Mouse (Mus musculus) forebrain, embryonic 12.5 days (tissue): ENCODE data around the gene Gm11444. TPM values are rescaled to one million over a fixed set of nuclear protein-coding genes. Genes with fewer than 3 reads are reported as not detected.

ENCODE experiments used
- ATAC-seq: fragments of 200-750 bp; cut with Nextera tagmentation; 2 replicates; pipeline ENCODE4 v1.8.0; 2017; ENCODE audit warnings: moderate TSS enrichment; ENCODE audit not compliant: low FRiP score
- H3K27ac ChIP-seq: fragments of 300-500 bp; sonication (generic); 2 replicates; pipeline ENCODE4 v1.5.1; 2016; ENCODE audit warnings: mild to moderate bottlenecking
- H3K27me3 ChIP-seq: fragments of 300-500 bp; sonication (generic); 2 replicates; pipeline ENCODE4 v1.6.1; 2016; ENCODE audit warnings: mild to moderate bottlenecking
- H3K36me3 ChIP-seq: fragments of 300-500 bp; sonication (generic); replicated peaks from 2 replicates; pipeline ENCODE4 v1.6.1; 2016; ENCODE audit warnings: mild to moderate bottlenecking
- H3K4me1 ChIP-seq: fragments of 300-500 bp; sonication (generic); 2 replicates; pipeline ENCODE4 v1.6.1; 2016
- H3K4me2 ChIP-seq: fragments of 300-500 bp; sonication (generic); 2 replicates; pipeline ENCODE4 v1.6.1; 2016; ENCODE audit warnings: mild to moderate bottlenecking, moderate library complexity
- H3K4me3 ChIP-seq: fragments of 300-500 bp; sonication (generic); replicated peaks from 2 replicates; pipeline ENCODE4 v1.5.1; 2016; ENCODE audit warnings: mild to moderate bottlenecking
- H3K9ac ChIP-seq: fragments of 300-500 bp; sonication (generic); 2 replicates; pipeline ENCODE4 v1.6.1; 2016; ENCODE audit warnings: mild to moderate bottlenecking
- H3K9me3 ChIP-seq: fragments of 300-500 bp; sonication (generic); 2 replicates; pipeline ENCODE4 v1.6.1; 2016
- WGBS: fragments of 180-500 bp; shearing (Covaris S2); methylation state at CpG from one replicate; pipeline ENCODE4 v1.1.7; 2016; 5-methylcytosine and 5-hydroxymethylcytosine counted together
- polyA plus RNA-seq: library from polyadenylated mRNA; unstranded; fragments of >200 nt; fragmentation: Nextera tagmentation; extraction: Ambion mirVana; gene quantifications from 2 replicates; pipeline ENCODE4 v1.2.1, GENCODE M21; 2016

Gm11444 gene
- polyA plus RNA-seq = not detected in 2 replicates

DNA sequence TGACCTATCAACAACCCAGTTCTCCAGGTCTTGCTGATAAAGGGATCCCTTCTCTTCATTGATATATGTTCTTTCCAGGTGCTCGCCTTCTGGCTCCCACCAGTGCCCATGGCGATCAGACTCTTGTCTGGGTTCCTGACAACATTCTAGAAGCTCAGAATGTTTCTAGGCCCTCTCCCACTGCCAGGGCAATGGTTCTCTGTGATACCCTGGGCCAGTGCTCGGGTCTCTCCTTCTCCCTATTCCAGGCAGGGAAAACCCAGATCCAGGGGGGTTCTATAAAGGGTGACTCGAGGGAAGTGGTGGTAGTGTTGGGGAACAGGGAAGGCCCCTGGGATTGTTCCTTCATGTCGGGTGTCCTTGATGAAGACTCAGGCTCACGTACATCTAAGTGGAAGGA, at the start of gene Gm11444:
Gene Gm11444, minus strand, starts transcription at position 101 of the 400 bp plus-strand sequence.
- Histone ChIP-seq H3K4me1 (no peaks in the 10 kb centered on the region), H3K27ac (no peak within 1 kb of the TSS), H3K9ac (no peak within 1 kb of the TSS), H3K36me3 (no peaks in the 10 kb centered on the region), H3K4me2 (peak within 1 kb of the TSS; percentile 48; the same call in 1 of the 2 replicates), H3K9me3 (no peaks in the 10 kb centered on the region), H3K4me3 (no peak within 1 kb of the TSS), H3K27me3 (peaks cover 45% of the 10 kb centered on the region)
- 84% methylated on average over 6 of the region's 6 CpGs for WGBS
- no peak for ATAC-seq

- Histone ChIP-seq H3K36me3 (no peaks in the 10 kb centered on the region), H3K9me3 (no peaks in the 10 kb centered on the region), H3K27me3 (peaks cover 99% of the 10 kb centered on the region), H3K27ac (no peak overlapping the region), H3K4me1 (peaks cover 9% of the 10 kb centered on the region), H3K9ac (no peak overlapping the region), H3K4me3 (no peak overlapping the region), H3K4me2 (no peak overlapping the region)
- WGBS = 22% methylated on average over 13 of the region's 13 CpGs
- ATAC-seq = no peak
These were observed 46.3 kb upstream of the Gm11444 start for GRCm38 (mm10) chr11:85896335-85896985.

DNA sequence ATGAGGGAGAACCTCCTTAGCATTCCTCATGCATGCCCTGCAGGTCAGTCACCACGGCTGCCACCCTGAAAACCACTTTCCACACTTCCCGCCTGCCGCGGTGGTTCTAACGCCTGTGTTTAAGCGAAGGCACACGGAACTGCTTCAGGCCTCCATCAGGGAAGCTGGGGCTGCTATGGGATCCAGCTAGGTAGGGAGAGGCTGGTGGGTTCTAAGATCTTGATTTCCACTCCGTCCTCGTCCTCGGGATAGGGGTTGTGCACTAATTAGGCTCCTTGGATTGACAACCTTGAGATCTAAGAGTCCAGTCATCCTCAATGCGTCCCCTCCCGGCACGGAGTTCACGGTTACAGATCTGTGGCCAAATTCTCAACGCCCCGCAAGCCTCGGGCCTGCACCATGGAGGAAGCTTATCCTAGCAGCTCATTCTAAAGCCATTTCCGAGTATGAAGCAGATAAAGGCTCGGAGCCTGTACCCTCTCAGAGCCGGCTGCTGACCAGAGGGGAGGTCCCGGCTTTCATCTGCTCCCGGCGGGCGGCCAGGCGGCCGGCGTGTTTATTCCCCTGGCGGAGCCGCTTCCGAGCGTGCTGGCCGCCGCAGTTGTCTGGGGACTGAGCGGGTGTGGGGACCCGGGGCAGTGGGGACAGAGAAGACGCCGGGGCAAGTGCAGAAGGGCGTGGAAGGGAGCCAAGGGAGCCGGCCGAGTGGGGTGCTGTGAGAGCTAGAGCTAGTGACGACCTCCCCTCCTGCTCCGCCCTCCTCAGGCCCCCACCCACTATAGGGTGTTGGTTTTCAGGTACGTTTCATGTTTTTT, 44.8 kb upstream of the Gm11444 start:
- Histone ChIP-seq H3K4me2 (peak overlapping the region; percentile 51), H3K9me3 (no peaks in the 10 kb centered on the region), H3K4me3 (peak overlapping the region; percentile 26), H3K27me3 (peaks cover 100% of the 10 kb centered on the region), H3K9ac (peak overlapping the region; percentile 12; the same call in 1 of the 2 replicates), H3K27ac (no peak overlapping the region), H3K4me1 (peaks cover 16% of the 10 kb centered on the region), H3K36me3 (no peaks in the 10 kb centered on the region)
- under 1% methylated on average over 43 of the region's 43 CpGs for WGBS
- ATAC-seq = no peak

DNA sequence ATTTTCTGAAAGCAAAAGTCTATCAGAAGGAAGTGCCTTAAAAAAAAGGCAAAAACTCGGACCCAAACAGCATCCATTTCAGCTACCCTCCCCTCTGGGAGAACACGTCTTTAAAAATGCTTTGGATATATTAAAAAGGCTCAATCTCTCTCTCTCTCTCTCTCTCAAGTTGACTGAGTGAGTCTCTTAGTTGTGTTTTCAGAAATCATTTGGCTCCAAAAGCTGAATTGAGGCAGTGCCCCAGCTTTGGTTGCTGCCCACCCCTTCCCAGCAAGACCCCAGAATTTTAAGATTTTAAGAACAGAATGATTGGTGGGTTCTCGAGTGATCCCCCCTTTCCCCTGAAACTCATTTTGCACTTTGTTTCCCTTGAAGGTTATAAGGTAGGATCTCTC, 44.0 kb upstream of the Gm11444 start:
- no peak for ATAC-seq
- Histone ChIP-seq H3K27ac (no peak overlapping the region), H3K9me3 (no peaks in the 10 kb centered on the region), H3K4me2 (no peak overlapping the region), H3K4me3 (no peak overlapping the region), H3K9ac (no peak overlapping the region), H3K36me3 (no peaks in the 10 kb centered on the region), H3K27me3 (peaks cover 100% of the 10 kb centered on the region), H3K4me1 (peaks cover 20% of the 10 kb centered on the region)
- WGBS = 5% methylated on average over 3 of the region's 3 CpGs

- H3K4me1 ChIP-seq = peaks cover 21% of the 10 kb centered on the region
These were observed 43.4 kb upstream of the Gm11444 start for GRCm38 (mm10) chr11:85893400-85894135.

GRCm38 (mm10) chr11:85892771-85893170, 42.6 kb upstream of the Gm11444 start:
- peaks cover 99% of the 10 kb centered on the region for H3K27me3 ChIP-seq
- no peak overlapping the region for H3K4me3 ChIP-seq
- 2% methylated on average over 6 of the region's 6 CpGs for WGBS
- H3K9me3 ChIP-seq = no peaks in the 10 kb centered on the region
- H3K4me2 ChIP-seq = no peak overlapping the region
- H3K9ac ChIP-seq = no peak overlapping the region
- peaks cover 26% of the 10 kb centered on the region for H3K4me1 ChIP-seq
- ATAC-seq = no peak
- no peak overlapping the region for H3K27ac ChIP-seq
- no peaks in the 10 kb centered on the region for H3K36me3 ChIP-seq

More at GRCm38 (mm10) chr11:85893400-85894135, 43.4 kb upstream of the Gm11444 start:
- Histone ChIP-seq H3K27ac (no peak overlapping the region), H3K4me3 (no peak overlapping the region), H3K9ac (no peak overlapping the region), H3K36me3 (no peaks in the 10 kb centered on the region), H3K4me2 (no peak overlapping the region), H3K27me3 (peaks cover 100% of the 10 kb centered on the region), H3K9me3 (no peaks in the 10 kb centered on the region)
- ATAC-seq = no peak
- WGBS = 1% methylated on average over 13 of the region's 13 CpGs

DNA sequence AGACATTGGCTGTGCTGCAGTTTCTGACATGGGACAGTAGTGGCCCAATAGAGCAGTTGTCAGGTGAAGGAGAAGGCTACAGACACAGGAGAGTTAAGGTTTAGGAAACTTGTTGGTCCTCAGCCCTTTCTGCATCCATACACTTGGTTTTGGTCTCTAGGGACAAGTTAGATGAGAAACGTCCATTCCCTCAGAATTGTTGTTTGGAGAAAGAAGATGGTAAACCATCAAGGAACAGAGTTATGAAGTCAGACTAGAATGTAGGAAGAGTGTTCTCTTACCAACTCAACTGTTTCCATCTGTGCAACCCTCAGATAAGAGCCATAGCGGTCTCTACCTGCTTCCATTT, 41.5 kb upstream of the Gm11444 start:
- Histone ChIP-seq H3K27me3 (peaks cover 91% of the 10 kb centered on the region), H3K9ac (no peak overlapping the region), H3K9me3 (no peaks in the 10 kb centered on the region), H3K4me2 (no peak overlapping the region), H3K4me1 (peaks cover 26% of the 10 kb centered on the region), H3K36me3 (no peaks in the 10 kb centered on the region), H3K27ac (no peak overlapping the region), H3K4me3 (no peak overlapping the region)
- WGBS = 2% methylated on average over 2 of the region's 2 CpGs
- no peak for ATAC-seq

DNA sequence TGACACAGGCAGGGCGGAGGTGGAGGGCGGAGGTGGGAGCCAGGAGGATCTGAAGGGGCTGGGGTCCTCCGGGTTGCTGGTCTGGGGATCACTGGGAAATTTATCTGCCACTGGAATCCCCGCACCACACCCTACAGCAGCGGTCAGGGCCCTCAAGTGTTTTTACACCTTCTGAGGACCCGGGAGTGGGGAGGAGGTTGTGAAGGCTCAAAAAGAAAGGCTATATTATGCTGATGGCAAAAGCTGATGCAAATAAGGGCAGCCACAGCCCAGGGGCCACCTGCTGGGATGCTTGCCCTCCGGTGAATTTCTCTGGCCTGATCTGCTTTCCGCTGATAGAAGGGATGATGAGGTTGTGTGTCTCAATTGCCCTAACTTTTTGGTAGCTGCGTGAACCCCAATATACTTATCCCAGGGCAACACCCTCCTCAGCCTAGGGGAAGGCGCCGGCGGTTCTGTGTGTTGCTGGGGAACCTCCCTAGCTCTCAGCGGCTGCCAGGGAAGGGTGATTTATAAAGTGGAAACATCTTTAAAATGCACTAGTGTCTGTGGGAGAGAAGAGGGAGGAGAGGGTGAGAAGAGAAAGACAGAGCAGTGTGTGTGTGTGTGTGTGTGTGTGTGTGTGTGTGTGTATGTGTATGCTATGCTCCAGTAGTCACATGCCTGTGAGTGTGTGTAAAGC, 41.0 kb upstream of the Gm11444 start:
- H3K9me3 ChIP-seq = no peaks in the 10 kb centered on the region

GRCm38 (mm10) chr11:85890563-85890845, 40.4 kb upstream of the Gm11444 start:
- no peaks in the 10 kb centered on the region for H3K36me3 ChIP-seq
- ATAC-seq = no peak
- H3K4me1 ChIP-seq = peaks cover 31% of the 10 kb centered on the region
- 0% methylated on average over 13 of the region's 13 CpGs for WGBS
- H3K4me3 ChIP-seq = no peak overlapping the region
- no peaks in the 10 kb centered on the region for H3K9me3 ChIP-seq
- peaks cover 91% of the 10 kb centered on the region for H3K27me3 ChIP-seq
- no peak overlapping the region for H3K27ac ChIP-seq
- no peak overlapping the region for H3K9ac ChIP-seq
- H3K4me2 ChIP-seq = no peak overlapping the region

More for the DNA sequence above, 41.0 kb upstream of the Gm11444 start:
- H3K36me3 ChIP-seq = no peaks in the 10 kb centered on the region
- ATAC-seq = no peak
- no peak overlapping the region for H3K9ac ChIP-seq
- no peak overlapping the region for H3K4me2 ChIP-seq
- H3K27me3 ChIP-seq = peaks cover 91% of the 10 kb centered on the region
- H3K4me3 ChIP-seq = no peak overlapping the region
- no peak overlapping the region for H3K27ac ChIP-seq
- WGBS = 0% methylated on average over 13 of the region's 13 CpGs
- H3K4me1 ChIP-seq = peaks cover 29% of the 10 kb centered on the region

GRCm38 (mm10) chr11:85889730-85890562, 39.8 kb upstream of the Gm11444 start:
- Histone ChIP-seq H3K4me1 (peaks cover 27% of the 10 kb centered on the region), H3K27ac (no peak overlapping the region), H3K36me3 (no peaks in the 10 kb centered on the region), H3K9ac (no peak overlapping the region), H3K4me3 (peak overlapping the region; percentile 4; the same call in 1 of the 2 replicates), H3K27me3 (peaks cover 91% of the 10 kb centered on the region), H3K9me3 (no peaks in the 10 kb centered on the region), H3K4me2 (no peak overlapping the region)
- WGBS = under 1% methylated on average over 47 of the region's 47 CpGs
- no peak for ATAC-seq

GRCm38 (mm10) chr11:85889056-85889729, 39.1 kb upstream of the Gm11444 start:
- H3K27me3 ChIP-seq = peaks cover 91% of the 10 kb centered on the region
- H3K27ac ChIP-seq = no peak overlapping the region
- H3K4me1 ChIP-seq = peaks cover 22% of the 10 kb centered on the region
- H3K9me3 ChIP-seq = no peaks in the 10 kb centered on the region
- no peak for ATAC-seq
- H3K36me3 ChIP-seq = no peaks in the 10 kb centered on the region
- 8% methylated on average over 8 of the region's 8 CpGs for WGBS
- H3K4me2 ChIP-seq = no peak overlapping the region
- H3K4me3 ChIP-seq = no peak overlapping the region
- H3K9ac ChIP-seq = no peak overlapping the region
